Mouse (Mus musculus): ENCODE measurements around the gene Snx29. TPM values are rescaled to one million over a fixed set of nuclear protein-coding genes. Genes with fewer than 3 reads are reported as not detected.

The Snx29 gene
- total and polyA plus RNA-seq, 2 experiments from 2014 or later: 8.2 to 18.7 TPM

GRCm38 (mm10) chr16:11517385-11517784 is 194.7 kb downstream of the Snx29 start:
- H3K4me3 ChIP-seq (ENCODE audit: low read length): no peak overlapping the region
- DNase-seq (ENCODE audit: low spot score) (no peak), ATAC-seq (no peak)
- H3K9me3 ChIP-seq (ENCODE audit: low read length): no peaks in the 10 kb centered on the region
- 96% methylated on average over 6 of the region's 6 CpGs for whole genome bisulfite sequencing
- no peaks in the 10 kb centered on the region for H3K36me3 ChIP-seq (ENCODE audit: insufficient read depth, low read length)
- no peaks in the 10 kb centered on the region for H3K4me1 ChIP-seq (ENCODE audit: insufficient read depth, low read length)
- no peak overlapping the region for H3K4me2 ChIP-seq (ENCODE audit: low read depth, low read length)
- no peak for TF ChIP-seq CTCF (IDR thresholded peaks at IDR 0.05; ENCODE audit: low read depth)
- no peak overlapping the region for H3K9ac ChIP-seq (replicated peaks; ENCODE audit: low read length)
- H3K27me3 ChIP-seq (ENCODE audit: insufficient read depth, low read length): no peaks in the 10 kb centered on the region
- no peak overlapping the region for H3K27ac ChIP-seq

- Histone ChIP-seq H3K4me3 (ENCODE audit: low read length) (no peak overlapping the region), H3K9ac (replicated peaks; ENCODE audit: low read length) (no peak overlapping the region), H3K4me1 (ENCODE audit: insufficient read depth, low read length) (no peaks in the 10 kb centered on the region), H3K27me3 (ENCODE audit: insufficient read depth, low read length) (no peaks in the 10 kb centered on the region), H3K36me3 (ENCODE audit: insufficient read depth, low read length) (no peaks in the 10 kb centered on the region), H3K27ac (no peak overlapping the region), H3K9me3 (ENCODE audit: low read length) (no peaks in the 10 kb centered on the region), H3K4me2 (ENCODE audit: low read depth, low read length) (no peak overlapping the region)
- TF ChIP-seq CTCF (IDR thresholded peaks at IDR 0.05; ENCODE audit: low read depth): no peak
- DNase-seq (ENCODE audit: low spot score) (peak; percentile 31), ATAC-seq (no peak)
- WGBS: 90% methylated on average over 12 of the region's 12 CpGs
Measured at GRCm38 (mm10) chr16:11518803-11519498, 196.2 kb downstream of the Snx29 start.

- DNase-seq (ENCODE audit: low spot score) (no peak), ATAC-seq (peak; percentile 21; the same call in 1 of the 2 replicates)
- Histone ChIP-seq H3K27ac (peak overlapping the region; percentile 60; the same call in 1 of the 2 replicates), H3K9ac (replicated peaks; ENCODE audit: low read length) (0 out of 2 replicates have a peak overlapping the region, but pooled peaks have one; percentile 0), H3K4me3 (ENCODE audit: low read length) (no peak overlapping the region), H3K9me3 (ENCODE audit: low read length) (no peaks in the 10 kb centered on the region), H3K4me1 (ENCODE audit: insufficient read depth, low read length) (no peaks in the 10 kb centered on the region), H3K27me3 (ENCODE audit: insufficient read depth, low read length) (no peaks in the 10 kb centered on the region), H3K36me3 (ENCODE audit: insufficient read depth, low read length) (no peaks in the 10 kb centered on the region), H3K4me2 (ENCODE audit: low read depth, low read length) (no peak overlapping the region)
- WGBS: 64% methylated on average over 10 of the region's 10 CpGs
- no peak for TF ChIP-seq CTCF (IDR thresholded peaks at IDR 0.05; ENCODE audit: low read depth)
Measured at GRCm38 (mm10) chr16:11526104-11526786, 203.5 kb downstream of the Snx29 start.

- Histone ChIP-seq H3K4me3 (ENCODE audit: low read length) (no peak overlapping the region), H3K4me2 (ENCODE audit: low read depth, low read length) (no peak overlapping the region), H3K4me1 (ENCODE audit: insufficient read depth, low read length) (no peaks in the 10 kb centered on the region), H3K9ac (replicated peaks; ENCODE audit: low read length) (no peak overlapping the region), H3K27me3 (ENCODE audit: insufficient read depth, low read length) (no peaks in the 10 kb centered on the region), H3K9me3 (ENCODE audit: low read length) (no peaks in the 10 kb centered on the region), H3K36me3 (ENCODE audit: insufficient read depth, low read length) (no peaks in the 10 kb centered on the region), H3K27ac (no peak overlapping the region)
- DNase-seq (ENCODE audit: low spot score): no peak
- TF ChIP-seq CTCF (IDR thresholded peaks at IDR 0.05; ENCODE audit: low read depth): no peak
- ATAC-seq: no peak
- WGBS: 53% methylated on average over 10 of the region's 10 CpGs
Measured at GRCm38 (mm10) chr16:11526996-11527395, 204.3 kb downstream of the Snx29 start.

- Histone ChIP-seq H3K36me3 (ENCODE audit: insufficient read depth, low read length) (no peaks in the 10 kb centered on the region), H3K9ac (replicated peaks; ENCODE audit: low read length) (no peak overlapping the region), H3K4me1 (ENCODE audit: insufficient read depth, low read length) (0 out of 2 replicates have a peak, but pooled peaks cover 3% of the 10 kb centered on the region), H3K9me3 (ENCODE audit: low read length) (no peaks in the 10 kb centered on the region), H3K27me3 (ENCODE audit: insufficient read depth, low read length) (no peaks in the 10 kb centered on the region), H3K4me3 (ENCODE audit: low read length) (no peak overlapping the region), H3K4me2 (ENCODE audit: low read depth, low read length) (no peak overlapping the region), H3K27ac (no peak overlapping the region)
- TF ChIP-seq CTCF (IDR thresholded peaks at IDR 0.05; ENCODE audit: low read depth): no peak
- no peak for DNase-seq (ENCODE audit: low spot score)
- 32% methylated on average over 13 of the region's 13 CpGs for WGBS
- no peak; the same call in 1 of the 2 replicates for ATAC-seq
Measured at GRCm38 (mm10) chr16:11530466-11531194, 207.9 kb downstream of the Snx29 start.

- no peak for TF ChIP-seq CTCF (IDR thresholded peaks at IDR 0.05; ENCODE audit: low read depth)
- Histone ChIP-seq H3K9ac (replicated peaks; ENCODE audit: low read length) (no peak overlapping the region), H3K4me2 (ENCODE audit: low read depth, low read length) (no peak overlapping the region), H3K36me3 (ENCODE audit: insufficient read depth, low read length) (no peaks in the 10 kb centered on the region), H3K4me1 (ENCODE audit: insufficient read depth, low read length) (0 out of 2 replicates have a peak, but pooled peaks cover 3% of the 10 kb centered on the region), H3K4me3 (ENCODE audit: low read length) (no peak overlapping the region), H3K9me3 (ENCODE audit: low read length) (no peaks in the 10 kb centered on the region), H3K27ac (no peak overlapping the region), H3K27me3 (ENCODE audit: insufficient read depth, low read length) (no peaks in the 10 kb centered on the region)
- WGBS: 74% methylated on average over 7 of the region's 7 CpGs
- no peak for ATAC-seq
- DNase-seq (ENCODE audit: low spot score): no peak
Measured at GRCm38 (mm10) chr16:11531441-11531840, 208.7 kb downstream of the Snx29 start.
